12 mouse cellular contexts compared by ENCODE assay signal in genomic region chr3:100705128-100705667, GRCm38 (mm10). TPM values are rescaled to one million over a fixed set of nuclear protein-coding genes. Genes with fewer than 3 reads are reported as not detected.
DNase-seq lines count a peak whose midpoint lies in the region; ATAC-seq and TF ChIP-seq lines count a peak whose summit lies in the region.
"Had no signal": no experiment of that assay in that cellular context is flagged by ENCODE, and none has a peak within 500 bp of the region (broad histone marks: within the 10 kb centered on the region; RNA-seq: fewer than 3 reads in every experiment).

No protein-coding gene starts in this region.

- TF ChIP-seq CTCF in cortical plate, adult 2 months (IDR thresholded peaks at IDR 0.05; ENCODE audit: extremely low read depth, insufficient read depth, low read length): no peak

- H3K4me3 ChIP-seq in hindbrain, embryonic 16.5 days (ENCODE audit: low read length): no peak overlapping the region
- H3K4me3 ChIP-seq in hindbrain, embryonic 14.5 days (replicated peaks; ENCODE audit: low read length): no peak overlapping the region
- no peak overlapping the region for H3K4me3 ChIP-seq in cortical plate, adult 2 months (ENCODE audit: insufficient read depth, low read length)
- no peak overlapping the region for H3K4me3 ChIP-seq in midbrain, embryonic 15.5 days

- no peaks in the 10 kb centered on the region for H3K36me3 ChIP-seq in hindbrain, embryonic 16.5 days (ENCODE audit: control insufficient read depth, insufficient read depth, low read length)
- no peaks in the 10 kb centered on the region for H3K36me3 ChIP-seq in hindbrain, embryonic 14.5 days (replicated peaks; ENCODE audit: control insufficient read depth, insufficient read depth)
- H3K36me3 ChIP-seq in midbrain, embryonic 15.5 days (replicated peaks): no peaks in the 10 kb centered on the region

- H3K27me3 ChIP-seq in hindbrain, embryonic 16.5 days (replicated peaks; ENCODE audit: control insufficient read depth, insufficient read depth, low read length): no peaks in the 10 kb centered on the region
- no peaks in the 10 kb centered on the region for H3K27me3 ChIP-seq in hindbrain, embryonic 14.5 days (ENCODE audit: control insufficient read depth, insufficient read depth, low read length)
- no peaks in the 10 kb centered on the region for H3K27me3 ChIP-seq in midbrain, embryonic 15.5 days (replicated peaks)
- H3K27me3 ChIP-seq: Patski had no signal

- no peak for DNase-seq in hindbrain, embryonic 14.5 days (ENCODE audit: low spot score)
- DNase-seq in right cerebral cortex, adult 18-20 months: peak; percentile 61
- DNase-seq in right cerebral cortex, postnatal 14 days: no peak
- DNase-seq in gastrocnemius, adult 8-10 months (ENCODE audit: low spot score in 2 of 2): no peak
- no peak for DNase-seq in urinary bladder, adult 2 months (ENCODE audit: low spot score)
- DNase-seq: lung, adult 18-20 months; thymus, postnatal 4 days had no signal

- TF ChIP-seq POLR2A in cortical plate, adult 2 months (IDR thresholded peaks at IDR 0.05; ENCODE audit: extremely low read depth, insufficient read depth, low read length): no peak

- H3K9me3 ChIP-seq in hindbrain, embryonic 16.5 days (ENCODE audit: control insufficient read depth, low read length): no peaks in the 10 kb centered on the region
- no peaks in the 10 kb centered on the region for H3K9me3 ChIP-seq in hindbrain, embryonic 14.5 days (ENCODE audit: control insufficient read depth, low read length)
- no peaks in the 10 kb centered on the region for H3K9me3 ChIP-seq in midbrain, embryonic 15.5 days

- WGBS in hindbrain, embryonic 16.5 days: 51% methylated on average over 11 of the region's 11 CpGs
- 56% methylated on average over 11 of the region's 11 CpGs for WGBS in hindbrain, embryonic 14.5 days
- WGBS in midbrain, embryonic 15.5 days: 36% methylated on average over 11 of the region's 11 CpGs

- ATAC-seq in hindbrain, embryonic 16.5 days: 0 out of 2 replicates have a peak, but pooled peaks have one; percentile 19
- no peak for ATAC-seq in hindbrain, embryonic 14.5 days (ENCODE audit: low FRiP score)
- 0 out of 2 replicates have a peak, but pooled peaks have one; percentile 38 for ATAC-seq in midbrain, embryonic 15.5 days (replicated peaks)
- ATAC-seq: Patski had no signal

- peaks cover 5% of the 10 kb centered on the region; the same call in 1 of the 2 replicates for H3K4me1 ChIP-seq in hindbrain, embryonic 16.5 days (ENCODE audit: control insufficient read depth, insufficient read depth, low read depth, low read length)
- H3K4me1 ChIP-seq in hindbrain, embryonic 14.5 days (replicated peaks; ENCODE audit: control insufficient read depth, insufficient read depth, low read length): 0 out of 2 replicates have a peak, but pooled peaks cover 4% of the 10 kb centered on the region
- H3K4me1 ChIP-seq in cortical plate, adult 2 months (ENCODE audit: control insufficient read depth, insufficient read depth, low read length): peaks cover 9% of the 10 kb centered on the region; the same call in 1 of the 2 replicates
- peaks cover 13% of the 10 kb centered on the region for H3K4me1 ChIP-seq in midbrain, embryonic 15.5 days

- H3K9ac ChIP-seq in hindbrain, embryonic 16.5 days (ENCODE audit: low read depth, low read length): no peak overlapping the region
- H3K9ac ChIP-seq in hindbrain, embryonic 14.5 days: no peak overlapping the region
- no peak overlapping the region for H3K9ac ChIP-seq in midbrain, embryonic 15.5 days

- no peak overlapping the region for H3K27ac ChIP-seq in hindbrain, embryonic 16.5 days (ENCODE audit: low read depth, low read length)
- no peak overlapping the region for H3K27ac ChIP-seq in hindbrain, embryonic 14.5 days
- peak overlapping the region; percentile 70; the same call in 1 of the 2 replicates for H3K27ac ChIP-seq in cortical plate, adult 2 months (ENCODE audit: insufficient read depth, low read length)
- no peak overlapping the region for H3K27ac ChIP-seq in midbrain, embryonic 15.5 days

- H3K4me2 ChIP-seq in hindbrain, embryonic 16.5 days (ENCODE audit: low read length): no peak overlapping the region
- no peak overlapping the region for H3K4me2 ChIP-seq in hindbrain, embryonic 14.5 days (replicated peaks)
- no peak overlapping the region for H3K4me2 ChIP-seq in midbrain, embryonic 15.5 days
- H3K4me2 ChIP-seq: heart, embryonic 11.5 days had no signal

RNA-seq across cellular contexts. Expression of gene Man1a2, which starts 19.9 kb away (rescaled TPM):
- polyA plus RNA-seq in hindbrain, embryonic 16.5 days (2015; fragmentation: Nextera tagmentation; extraction: Ambion mirVana): 20.8 and 24.0 TPM in 2 replicates
- 61.2 and 65.3 TPM in 2 replicates for polyA plus RNA-seq in hindbrain, embryonic 14.5 days (2014; fragmentation: Nextera tagmentation; extraction: Ambion mirVana)
- polyA plus RNA-seq in cortical plate, adult 2 months (2012; rRNA removed): 39.1 and 39.8 TPM in 2 replicates
- 36.2 and 43.0 TPM in 2 replicates for polyA plus RNA-seq in midbrain, embryonic 15.5 days (2015; fragmentation: Nextera tagmentation; extraction: Ambion mirVana)
- total RNA-seq in gastrocnemius, adult 8-10 months (2022): 10 to 100 TPM; 27.3 to 30.0 (median 29.3) TPM
- 16.6 and 20.7 TPM in 2 replicates for polyA plus RNA-seq in urinary bladder, adult 2 months (2012; rRNA removed)
